Mouse (Mus musculus): ENCODE measurements around the gene Ltbp4. TPM values are rescaled to one million over a fixed set of nuclear protein-coding genes. Genes with fewer than 3 reads are reported as not detected.

Ltbp4 gene
- polyA plus RNA-seq, 1 experiment from 2014 or later = 81.0 TPM

- peak overlapping the region; percentile 70 for H3K27ac ChIP-seq (replicated peaks)
- ATAC-seq (ENCODE audit: low FRiP score, low TSS enrichment) (peak; percentile 71), DNase-seq (ENCODE audit: low spot score) (peak; percentile 82)
- H3K9ac ChIP-seq (ENCODE audit: low read length) = no peak overlapping the region
- WGBS = 13% methylated on average over 28 of the region's 28 CpGs
- no peaks in the 10 kb centered on the region for H3K9me3 ChIP-seq (ENCODE audit: control insufficient read depth, low read length)
- peaks cover 5% of the 10 kb centered on the region for H3K36me3 ChIP-seq (ENCODE audit: control insufficient read depth, insufficient read depth, low read length)
- no peaks in the 10 kb centered on the region for H3K27me3 ChIP-seq (ENCODE audit: control insufficient read depth, insufficient read depth, low read length)
- H3K4me3 ChIP-seq (ENCODE audit: low read depth, low read length) = peak overlapping the region; percentile 17
- H3K4me2 ChIP-seq (replicated peaks; ENCODE audit: low read depth) = peak overlapping the region; percentile 49
- TF ChIP-seq EP300 (optimal IDR thresholded peaks at IDR 0.05) (no peak), CTCF (IDR thresholded peaks at IDR 0.05; ENCODE audit: low read depth) (no peak)
- peaks cover 4% of the 10 kb centered on the region; the same call in 1 of the 2 replicates for H3K4me1 ChIP-seq (replicated peaks; ENCODE audit: control insufficient read depth, insufficient read depth)
Measured at GRCm38 (mm10) chr7:27308821-27309549, 28.5 kb downstream of the Ltbp4 start.

GRCm38 (mm10) chr7:27307551-27307950 lies 29.9 kb downstream of the Ltbp4 start:
- no peak overlapping the region for H3K9ac ChIP-seq (ENCODE audit: low read length)
- no peak overlapping the region for H3K4me3 ChIP-seq (ENCODE audit: low read depth, low read length)
- no peaks in the 10 kb centered on the region for H3K27me3 ChIP-seq (ENCODE audit: control insufficient read depth, insufficient read depth, low read length)
- TF ChIP-seq EP300 (optimal IDR thresholded peaks at IDR 0.05) (no peak), CTCF (IDR thresholded peaks at IDR 0.05; ENCODE audit: low read depth) (peak; percentile 60)
- ATAC-seq (ENCODE audit: low FRiP score, low TSS enrichment) = no peak
- H3K9me3 ChIP-seq (ENCODE audit: control insufficient read depth, low read length) = no peaks in the 10 kb centered on the region
- H3K27ac ChIP-seq (replicated peaks) = no peak overlapping the region
- H3K4me2 ChIP-seq (replicated peaks; ENCODE audit: low read depth) = no peak overlapping the region
- DNase-seq (ENCODE audit: low spot score) = peak; percentile 38
- H3K4me1 ChIP-seq (replicated peaks; ENCODE audit: control insufficient read depth, insufficient read depth) = peaks cover 4% of the 10 kb centered on the region; the same call in 1 of the 2 replicates
- no peaks in the 10 kb centered on the region; the same call in 1 of the 2 replicates for H3K36me3 ChIP-seq (ENCODE audit: control insufficient read depth, insufficient read depth, low read length)
- WGBS = 80% methylated on average over 9 of the region's 9 CpGs

DNA sequence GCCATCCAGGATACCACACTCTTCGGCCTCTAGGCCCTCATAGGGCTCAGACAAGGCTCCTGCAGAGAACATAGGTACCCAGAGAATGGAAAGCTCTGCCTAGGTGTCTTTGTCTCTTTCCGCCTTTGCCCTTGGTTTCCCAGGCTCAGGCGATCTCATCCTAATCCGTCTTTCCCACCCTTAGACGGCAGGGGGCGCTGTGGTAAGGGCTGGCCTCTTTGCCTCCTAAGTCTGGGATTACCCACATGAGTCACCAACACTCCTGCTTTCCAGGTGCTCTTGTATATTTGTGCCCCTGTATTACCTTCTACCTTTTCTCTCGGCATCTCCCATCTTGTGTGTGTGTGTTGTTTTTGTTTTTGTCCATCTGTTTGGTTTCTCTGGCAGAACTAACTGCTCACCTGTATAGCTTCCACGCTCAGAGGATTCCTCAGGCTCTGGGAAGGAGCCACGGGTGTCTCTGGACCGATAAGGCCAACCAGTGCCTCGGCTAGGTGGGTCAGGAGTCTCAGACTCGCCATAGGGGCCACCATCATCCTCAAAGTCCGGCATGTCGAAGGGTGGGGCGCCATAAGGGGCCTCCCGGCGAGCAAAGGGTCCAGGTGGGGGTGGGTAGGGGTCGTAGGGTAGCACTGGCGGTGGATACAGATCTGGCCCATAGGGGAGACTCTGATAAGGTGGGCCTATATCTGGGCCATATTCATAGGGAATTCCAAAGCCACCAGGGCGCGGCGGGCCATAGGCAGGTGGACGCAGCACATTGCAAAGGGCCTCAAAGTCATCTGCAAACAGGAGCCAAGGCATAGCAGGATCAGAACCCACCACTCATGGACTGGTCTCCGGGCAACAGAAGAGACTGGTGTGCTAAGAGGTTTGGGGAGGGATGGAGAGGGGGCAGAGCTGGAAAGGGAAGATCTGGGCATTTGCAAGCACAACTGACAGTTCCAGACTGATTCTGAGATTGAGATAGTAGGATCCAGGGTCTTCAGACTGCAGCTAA lies 31.0 kb downstream of the Ltbp4 start:
- Histone ChIP-seq H3K9ac (ENCODE audit: low read length) (no peak overlapping the region), H3K4me3 (ENCODE audit: low read depth, low read length) (no peak overlapping the region), H3K4me2 (replicated peaks; ENCODE audit: low read depth) (no peak overlapping the region), H3K4me1 (replicated peaks; ENCODE audit: control insufficient read depth, insufficient read depth) (peaks cover 4% of the 10 kb centered on the region; the same call in 1 of the 2 replicates), H3K27ac (replicated peaks) (no peak overlapping the region), H3K36me3 (ENCODE audit: control insufficient read depth, insufficient read depth, low read length) (no peaks in the 10 kb centered on the region; the same call in 1 of the 2 replicates), H3K27me3 (ENCODE audit: control insufficient read depth, insufficient read depth, low read length) (no peaks in the 10 kb centered on the region), H3K9me3 (ENCODE audit: control insufficient read depth, low read length) (no peaks in the 10 kb centered on the region)
- DNase-seq (ENCODE audit: low spot score) (peak; percentile 76), ATAC-seq (ENCODE audit: low FRiP score, low TSS enrichment) (no peak)
- peak; percentile 85 for TF ChIP-seq CTCF (IDR thresholded peaks at IDR 0.05; ENCODE audit: low read depth)
- TF ChIP-seq EP300 (optimal IDR thresholded peaks at IDR 0.05) = no peak
- 74% methylated on average over 24 of the region's 24 CpGs for WGBS

DNA sequence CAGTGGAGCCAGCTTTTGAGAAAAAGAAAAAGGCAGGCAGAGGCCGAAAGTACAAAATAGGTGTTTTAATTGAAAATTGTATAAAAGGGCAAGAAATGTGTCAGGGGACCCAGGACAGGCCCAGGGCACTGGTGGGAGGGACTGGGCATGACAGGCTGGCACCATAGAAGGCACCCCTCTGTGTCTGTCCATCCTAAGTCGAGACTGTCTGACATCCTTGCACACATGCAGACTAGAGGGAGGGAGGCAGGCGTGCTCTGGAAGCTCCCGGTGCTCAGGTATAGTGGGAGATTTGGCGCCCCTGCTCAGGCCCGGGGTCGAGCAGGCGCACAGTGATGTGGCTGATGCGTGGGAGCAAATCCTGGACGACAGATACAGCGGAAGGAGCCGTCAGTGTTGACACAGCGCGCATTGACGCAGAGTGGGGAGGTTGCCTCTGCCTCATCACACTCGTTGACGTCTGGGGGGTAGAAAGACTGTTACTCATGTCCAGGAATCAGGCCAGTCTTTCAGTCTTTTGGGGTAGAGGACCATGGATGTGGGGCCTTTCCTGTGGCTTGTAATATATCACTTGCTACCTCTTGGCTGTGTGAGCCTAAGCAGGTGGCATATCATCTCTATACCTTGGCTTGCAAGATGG lies 32.3 kb downstream of the Ltbp4 start:
- no peak for ATAC-seq (ENCODE audit: low FRiP score, low TSS enrichment)
- H3K9ac ChIP-seq (ENCODE audit: low read length) = no peak overlapping the region
- H3K36me3 ChIP-seq (ENCODE audit: control insufficient read depth, insufficient read depth, low read length) = no peaks in the 10 kb centered on the region; the same call in 1 of the 2 replicates
- H3K27ac ChIP-seq (replicated peaks) = no peak overlapping the region
- no peak for DNase-seq (ENCODE audit: low spot score)
- TF ChIP-seq EP300 (optimal IDR thresholded peaks at IDR 0.05) = no peak
- TF ChIP-seq CTCF (IDR thresholded peaks at IDR 0.05; ENCODE audit: low read depth) = no peak
- H3K4me2 ChIP-seq (replicated peaks; ENCODE audit: low read depth) = no peak overlapping the region
- H3K4me1 ChIP-seq (replicated peaks; ENCODE audit: control insufficient read depth, insufficient read depth) = peaks cover 4% of the 10 kb centered on the region; the same call in 1 of the 2 replicates
- H3K9me3 ChIP-seq (ENCODE audit: control insufficient read depth, low read length) = no peaks in the 10 kb centered on the region
- WGBS = 89% methylated on average over 17 of the region's 17 CpGs
- no peaks in the 10 kb centered on the region for H3K27me3 ChIP-seq (ENCODE audit: control insufficient read depth, insufficient read depth, low read length)
- no peak overlapping the region for H3K4me3 ChIP-seq (ENCODE audit: low read depth, low read length)

GRCm38 (mm10) chr7:27302172-27302571 lies 35.3 kb downstream of the Ltbp4 start:
- peak; percentile 33 for ATAC-seq (ENCODE audit: low FRiP score, low TSS enrichment)
- peak; percentile 83 for DNase-seq (ENCODE audit: low spot score)
- H3K9me3 ChIP-seq (ENCODE audit: control insufficient read depth, low read length) = no peaks in the 10 kb centered on the region
- H3K27me3 ChIP-seq (ENCODE audit: control insufficient read depth, insufficient read depth, low read length) = no peaks in the 10 kb centered on the region
- no peak overlapping the region for H3K4me2 ChIP-seq (replicated peaks; ENCODE audit: low read depth)
- WGBS = 7% methylated on average over 11 of the region's 11 CpGs
- H3K4me3 ChIP-seq (ENCODE audit: low read depth, low read length) = no peak overlapping the region
- H3K36me3 ChIP-seq (ENCODE audit: control insufficient read depth, insufficient read depth, low read length) = no peaks in the 10 kb centered on the region; the same call in 1 of the 2 replicates
- H3K27ac ChIP-seq (replicated peaks) = no peak overlapping the region
- H3K9ac ChIP-seq (ENCODE audit: low read length) = no peak overlapping the region
- H3K4me1 ChIP-seq (replicated peaks; ENCODE audit: control insufficient read depth, insufficient read depth) = no peaks in the 10 kb centered on the region
- TF ChIP-seq CTCF (IDR thresholded peaks at IDR 0.05; ENCODE audit: low read depth) = peak; percentile 99
- no peak for TF ChIP-seq EP300 (optimal IDR thresholded peaks at IDR 0.05)
